Mouse (Mus musculus): Measurements from ENCODE around the gene Itln1.

DNA sequence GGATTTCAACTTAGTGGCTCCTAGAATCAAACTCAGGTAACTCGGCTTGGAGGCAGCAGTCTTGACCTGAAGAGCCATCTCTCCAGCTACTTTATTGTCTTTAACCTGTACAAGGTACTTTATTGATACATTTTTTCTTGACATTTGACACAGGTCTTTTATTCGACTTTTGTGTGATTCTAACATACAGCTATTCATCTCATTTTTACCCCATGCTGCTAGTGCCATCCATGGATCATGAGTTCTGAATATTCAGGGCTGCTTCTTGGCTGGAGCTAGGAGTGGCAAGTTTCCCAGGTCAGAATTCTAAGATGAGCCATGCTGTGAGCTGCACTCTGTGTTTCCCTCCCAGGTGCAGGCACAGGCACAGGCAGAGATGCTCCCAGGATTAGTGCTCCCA is 17.1 kb upstream of the Itln1 start:
- TF ChIP-seq CTCF (IDR thresholded peaks at IDR 0.05; ENCODE audit: low read depth) (no peak), EP300 (IDR thresholded peaks at IDR 0.05; ENCODE audit: low read depth) (no peak)
